Mouse (Mus musculus) mouse embryonic stem cell (cell line): ENCODE results near the gene Gm38394.
"Not testable (repeated sequence)": the region's sequence is repeated elsewhere in the genome, so short reads cannot be mapped to it uniquely, and the experiment has no call there.

Experiments used
- in situ Hi-C, 2 experiments: fragments of 300-500 bp; cut with MboI; formaldehyde crosslinking; loops; 1 replicate in 1 of 2; 3 replicates in 1 of 2; pipeline ENCODE4 v1.14.3; 2019 to 2020; ENCODE audit warnings: low sequenced_read_pairs in 2 of 2, low pct_unique_long_range_greater_than_20kb in 1 of 2, mixed read lengths in 1 of 2; ENCODE audit not compliant: unreplicated experiment in 1 of 2

The Gm38394 gene

GRCm38 (mm10) chr1:133661203-133661933, at the start of gene Gm38394:
Gene Gm38394 (minus strand): TSS chr1:133661318.
- in situ Hi-C loops: loop anchor here in 1 of 2 experiments (25.0 kb wide), 1 partner anchor 901 kb away; the partner anchor contains the start of gene Kdm5b

- in situ Hi-C loops: no loop called here
These were observed 49.8 kb upstream of the Gm38394 start for GRCm38 (mm10) chr1:133710895-133711294.

GRCm38 (mm10) chr1:133709292-133709691, 48.2 kb upstream of the Gm38394 start:
- in situ Hi-C loops: no loop called here

- in situ Hi-C loops: not testable (repeated sequence)
These were observed 40.7 kb upstream of the Gm38394 start for GRCm38 (mm10) chr1:133701824-133702223.

- in situ Hi-C loops: no loop called here
These were observed 37.0 kb upstream of the Gm38394 start for GRCm38 (mm10) chr1:133697935-133698620.

- in situ Hi-C loops: no loop called here
These were observed 34.8 kb upstream of the Gm38394 start for GRCm38 (mm10) chr1:133695901-133696300.

GRCm38 (mm10) chr1:133694876-133695275, 33.8 kb upstream of the Gm38394 start:
- in situ Hi-C loops: no loop called here

- in situ Hi-C loops: no loop called here
These were observed 33.2 kb upstream of the Gm38394 start for GRCm38 (mm10) chr1:133694301-133694700.

GRCm38 (mm10) chr1:133693536-133694114, 32.5 kb upstream of the Gm38394 start:
- in situ Hi-C loops: no loop called here

GRCm38 (mm10) chr1:133692195-133692594, 31.1 kb upstream of the Gm38394 start:
- in situ Hi-C loops: no loop called here

GRCm38 (mm10) chr1:133691046-133691445, 29.9 kb upstream of the Gm38394 start:
- in situ Hi-C loops: no loop called here

- in situ Hi-C loops: no loop called here
These were observed 28.8 kb upstream of the Gm38394 start, which contains the start of gene Lax1 for GRCm38 (mm10) chr1:133689897-133690296. Gene Lax1 (minus strand): TSS chr1:133690108.

GRCm38 (mm10) chr1:133688301-133688700, 27.2 kb upstream of the Gm38394 start:
- in situ Hi-C loops: no loop called here

- in situ Hi-C loops: no loop called here
These were observed 24.8 kb upstream of the Gm38394 start for GRCm38 (mm10) chr1:133685749-133686519.

GRCm38 (mm10) chr1:133671801-133672200, 10.7 kb upstream of the Gm38394 start:
- in situ Hi-C loops: loop anchor here in 1 of 2 experiments (25.0 kb wide), 1 partner anchor 890 kb away; the partner anchor contains the start of gene Kdm5b

- in situ Hi-C loops: loop anchor here in 1 of 2 experiments (25.0 kb wide), 1 partner anchor 891 kb away; the partner anchor contains the start of gene Kdm5b
These were observed 10.1 kb upstream of the Gm38394 start for GRCm38 (mm10) chr1:133671266-133671665.

GRCm38 (mm10) chr1:133670776-133671175, 9.7 kb upstream of the Gm38394 start:
- in situ Hi-C loops: loop anchor here in 1 of 2 experiments (25.0 kb wide), 1 partner anchor 892 kb away; the partner anchor contains the start of gene Kdm5b

GRCm38 (mm10) chr1:133670190-133670589, 9.1 kb upstream of the Gm38394 start:
- in situ Hi-C loops: loop anchor here in 1 of 2 experiments (25.0 kb wide), 1 partner anchor 892 kb away; the partner anchor contains the start of gene Kdm5b
